Mouse (Mus musculus) c-Kit-positive CD71-negative TER-119-negative erythroid progenitor cells, embryonic 14.5 days (primary cell): ENCODE measurements around the gene Zfp217.
"Not testable (repeated sequence)": the region's sequence is repeated elsewhere in the genome, so short reads cannot be mapped to it uniquely, and the experiment has no call there.

Experiments
- DNase-seq: peaks from one replicate; pipeline ENCODE4 v3.0.0-alpha.2; 2013; ENCODE audit warnings: low read depth

Gene Zfp217

GRCm38 (mm10) chr2:170147661-170148153 lies at the start of gene Zfp217:
Gene Zfp217 (minus strand): TSS chr2:170148103.
- DNase-seq: no peak

DNA sequence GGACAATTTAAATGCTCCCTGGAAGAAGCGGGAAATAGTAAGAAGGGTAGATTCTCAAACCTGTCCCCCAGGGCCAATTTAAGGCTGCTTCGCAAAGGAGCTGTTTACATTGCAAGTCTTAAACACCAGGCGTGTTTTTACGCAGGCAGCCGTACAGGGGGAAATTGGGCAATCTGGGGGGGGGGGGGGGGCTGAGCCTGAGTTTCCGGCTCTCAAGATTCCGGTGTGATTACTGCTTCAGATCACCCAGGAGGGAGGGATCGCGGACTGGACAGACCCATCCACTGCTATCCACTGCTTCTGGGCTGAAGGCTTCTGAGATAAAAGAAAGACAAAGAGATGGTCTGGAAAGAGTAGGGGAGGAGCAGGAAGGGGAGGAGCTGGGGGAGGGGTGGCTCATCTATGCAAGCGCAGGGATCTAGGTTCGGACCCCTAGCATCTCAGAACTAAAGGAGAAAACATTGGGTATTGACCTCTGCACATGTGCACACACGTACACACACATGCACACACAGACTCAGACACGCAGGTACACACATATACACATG lies 47.7 kb upstream of the Zfp217 start:
- no peak for DNase-seq

DNA sequence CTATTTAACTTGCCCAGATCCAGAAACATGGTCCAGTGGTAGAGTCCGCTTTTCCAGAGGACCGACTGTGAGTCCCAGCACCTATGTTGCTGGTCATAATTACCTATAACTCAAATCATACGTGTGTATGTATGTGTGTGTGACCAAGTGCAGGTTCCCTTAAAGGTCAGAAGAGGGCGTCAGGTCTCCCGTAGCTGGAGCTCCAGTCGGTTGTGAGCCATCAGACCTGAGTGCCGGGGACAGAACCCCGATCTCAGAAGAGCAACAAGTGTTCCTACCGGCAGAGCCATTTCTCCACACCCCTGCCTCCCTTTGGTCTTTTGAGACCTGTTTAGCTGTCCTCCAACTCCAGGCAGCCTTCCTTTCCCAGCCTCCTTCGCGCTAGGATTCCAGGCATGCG lies 46.9 kb upstream of the Zfp217 start:
- DNase-seq: no peak

DNA sequence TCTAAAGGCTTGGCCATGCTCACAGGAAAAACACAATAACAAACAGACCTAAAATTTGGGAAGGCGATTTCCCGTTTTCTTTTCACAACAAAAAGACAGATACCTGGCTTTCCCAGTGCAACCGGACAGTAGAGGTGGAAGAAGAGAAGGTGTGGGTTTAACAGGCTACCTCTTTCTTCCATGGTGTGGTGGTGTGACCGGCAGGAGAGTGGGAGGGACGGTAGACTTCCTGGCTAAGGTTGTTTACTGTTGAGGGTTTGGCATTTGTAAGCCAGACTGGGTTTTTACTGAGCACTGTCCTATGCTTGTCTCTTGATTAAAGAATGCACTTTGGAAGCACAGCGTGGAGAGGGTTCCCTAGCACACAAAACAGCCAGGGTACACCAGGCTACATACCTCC lies 45.9 kb upstream of the Zfp217 start:
- no peak for DNase-seq

- no peak for DNase-seq
These were observed 45.3 kb upstream of the Zfp217 start for GRCm38 (mm10) chr2:170193211-170193610.

- no peak for DNase-seq
These were observed 44.8 kb upstream of the Zfp217 start for GRCm38 (mm10) chr2:170192731-170193149.

DNA sequence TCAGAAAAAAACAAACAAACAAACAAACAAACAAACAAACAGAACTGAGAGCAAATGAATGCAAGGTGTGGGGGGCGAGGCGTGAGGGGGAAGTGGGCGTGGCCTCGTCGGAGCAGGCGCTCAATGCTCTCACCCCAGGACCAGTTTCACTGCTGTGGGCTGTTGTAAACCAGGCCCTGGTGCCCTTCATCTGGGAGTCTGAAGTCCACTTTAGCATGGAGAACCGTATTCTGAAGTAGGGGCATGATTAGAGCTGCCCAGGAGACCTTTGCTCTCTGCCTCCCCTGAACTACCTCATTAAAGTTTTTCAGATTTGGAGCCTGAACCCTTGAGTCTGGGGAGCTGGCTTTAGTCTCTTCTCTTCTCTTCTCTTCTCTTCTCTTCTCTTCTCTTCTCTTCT lies 40.8 kb upstream of the Zfp217 start:
- no peak for DNase-seq

DNA sequence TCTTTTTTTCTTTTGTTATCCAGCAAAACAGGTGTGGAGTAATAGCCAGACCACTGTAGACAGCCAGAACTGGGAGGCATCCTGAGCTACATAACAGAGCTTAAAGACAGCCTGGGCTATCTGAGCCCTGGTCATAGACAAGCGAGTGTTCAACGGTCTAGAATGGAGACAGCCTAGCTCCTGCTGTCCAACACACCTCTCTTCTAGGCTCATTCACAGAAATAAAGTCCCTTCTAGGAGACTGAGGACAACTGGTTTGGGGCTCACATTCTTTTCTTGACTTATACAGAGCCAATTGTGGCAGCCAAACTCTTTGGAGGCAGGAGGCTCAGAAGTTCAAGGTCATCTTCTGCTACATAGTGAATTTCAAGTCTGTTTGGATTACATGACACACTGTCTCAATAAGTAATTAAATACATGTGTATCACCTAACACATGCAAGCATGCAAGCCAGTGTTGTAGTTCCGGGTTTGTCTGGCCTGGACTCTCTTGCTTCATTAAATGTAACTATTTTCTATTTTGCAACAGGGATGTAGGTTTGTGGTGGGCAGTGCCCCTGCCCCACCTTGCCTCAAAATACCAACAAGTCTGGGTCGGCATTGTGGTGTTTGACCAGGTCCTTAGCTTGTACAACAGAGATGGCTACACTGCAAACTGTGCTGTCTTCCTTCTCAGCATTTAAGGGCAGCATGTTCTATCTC lies 37.4 kb upstream of the Zfp217 start:
- no peak for DNase-seq

DNA sequence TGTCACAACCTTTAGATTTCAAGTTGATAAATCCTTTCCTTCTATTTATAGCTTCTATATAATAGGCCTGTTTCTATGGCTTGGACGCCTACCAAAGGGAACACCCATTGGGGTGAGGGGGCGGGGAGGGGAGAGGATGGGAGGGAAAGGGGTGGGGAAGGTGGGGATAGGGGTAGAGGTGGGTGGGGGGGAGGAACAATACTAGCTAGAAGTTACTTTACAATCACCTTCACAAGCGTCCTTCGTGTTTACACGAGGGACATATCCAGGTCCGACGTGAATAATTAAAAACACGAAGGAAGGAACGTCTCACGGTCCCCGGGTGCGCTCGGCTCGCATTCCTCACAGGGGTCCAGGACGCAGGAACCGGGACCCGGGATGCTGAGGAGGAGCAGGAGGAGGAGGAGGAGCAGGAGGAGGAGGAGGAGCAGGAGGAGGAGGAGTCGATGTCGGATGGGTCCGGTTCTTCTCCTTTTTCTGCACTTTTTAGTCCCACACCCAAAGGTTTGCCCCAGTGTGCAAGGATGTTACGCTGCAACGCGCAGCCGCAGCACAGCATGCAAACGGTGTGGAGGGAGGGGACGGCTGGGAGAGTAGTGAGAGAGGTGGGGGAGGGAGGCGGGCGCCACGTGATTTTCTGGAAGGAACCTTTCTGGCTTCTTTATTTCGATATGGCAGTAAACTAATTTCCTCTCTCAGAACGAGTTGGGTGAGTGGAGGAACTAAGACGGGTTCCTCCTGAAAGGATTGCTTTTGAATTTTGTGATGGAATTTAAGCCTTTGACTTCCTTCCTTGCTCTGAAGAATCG lies 36.5 kb upstream of the Zfp217 start:
- no peak for DNase-seq

- no peak for DNase-seq
These were observed 35.9 kb upstream of the Zfp217 start for GRCm38 (mm10) chr2:170183851-170184174.

DNA sequence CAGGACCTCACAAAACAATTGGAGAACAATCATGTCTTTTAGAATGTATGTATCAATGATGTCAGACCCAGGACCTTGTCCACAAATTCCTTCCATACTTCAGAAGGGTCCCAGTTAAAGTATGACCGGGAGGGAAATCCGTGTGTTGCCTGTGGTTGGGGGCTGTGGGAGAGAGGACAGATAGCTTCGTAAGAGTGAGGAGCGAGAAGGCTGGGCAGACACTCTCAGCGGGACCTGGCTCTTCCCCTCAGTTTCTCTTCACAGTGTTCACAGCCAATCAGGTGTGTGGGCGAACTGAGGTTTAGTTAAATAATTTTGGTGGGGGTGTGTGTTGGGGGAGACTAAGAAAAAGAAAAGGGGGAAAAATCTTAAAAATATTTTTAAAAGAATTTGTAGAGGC lies 34.0 kb upstream of the Zfp217 start:
- no peak for DNase-seq

- DNase-seq: not testable (repeated sequence)
These were observed 32.9 kb upstream of the Zfp217 start for GRCm38 (mm10) chr2:170180769-170181168.

DNA sequence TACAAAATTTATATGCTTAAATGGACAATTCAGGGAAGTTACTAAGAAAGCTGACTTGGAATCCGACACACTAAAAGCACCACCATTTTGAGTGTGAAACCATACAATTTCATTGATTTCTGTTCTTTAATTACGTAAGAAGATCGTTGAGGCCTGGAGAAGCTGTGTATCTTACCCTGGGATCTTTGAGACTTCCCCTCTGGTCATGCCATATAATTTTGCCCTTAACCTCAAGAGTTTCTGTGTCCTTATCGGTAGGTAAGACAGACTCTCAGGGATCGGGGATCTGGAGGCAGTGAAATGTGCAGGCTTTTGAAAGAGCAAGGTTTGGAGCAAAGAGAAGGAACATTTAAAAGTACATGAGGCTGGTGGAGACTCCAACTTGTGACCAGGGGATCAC lies 31.4 kb upstream of the Zfp217 start:
- DNase-seq: no peak

GRCm38 (mm10) chr2:170177323-170177722 lies 29.4 kb upstream of the Zfp217 start:
- no peak for DNase-seq

DNA sequence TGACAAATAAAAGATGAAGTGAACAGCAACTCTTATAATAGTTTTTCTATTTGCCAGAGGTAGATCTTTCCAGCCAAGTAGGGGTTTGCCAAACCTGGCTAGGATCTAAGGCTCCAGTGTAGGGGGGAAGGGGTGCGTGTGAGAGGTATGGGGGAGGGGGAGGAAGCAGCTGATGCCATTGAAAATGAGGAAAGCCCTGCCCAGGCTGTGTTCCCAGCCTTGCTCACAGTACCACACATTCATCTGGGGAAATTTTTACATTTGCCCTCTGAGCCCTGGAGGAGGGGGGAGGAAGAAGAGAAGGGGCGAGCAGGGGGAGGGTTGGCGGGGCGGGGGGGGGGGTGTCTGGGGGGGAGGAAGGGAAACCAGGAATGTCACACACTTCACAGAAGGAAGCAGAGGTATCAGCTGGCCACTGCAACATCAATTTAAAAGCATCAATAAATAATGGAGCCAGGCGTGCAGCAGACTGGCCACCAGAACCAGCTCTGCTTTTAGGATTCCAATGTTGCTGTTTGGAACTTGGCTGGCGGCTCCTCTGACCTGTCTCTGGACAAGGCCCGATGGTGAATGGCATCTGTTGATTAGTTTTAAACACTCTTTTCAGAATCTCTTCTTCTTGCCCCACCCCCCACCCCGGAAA lies 28.5 kb upstream of the Zfp217 start:
- no peak for DNase-seq

DNA sequence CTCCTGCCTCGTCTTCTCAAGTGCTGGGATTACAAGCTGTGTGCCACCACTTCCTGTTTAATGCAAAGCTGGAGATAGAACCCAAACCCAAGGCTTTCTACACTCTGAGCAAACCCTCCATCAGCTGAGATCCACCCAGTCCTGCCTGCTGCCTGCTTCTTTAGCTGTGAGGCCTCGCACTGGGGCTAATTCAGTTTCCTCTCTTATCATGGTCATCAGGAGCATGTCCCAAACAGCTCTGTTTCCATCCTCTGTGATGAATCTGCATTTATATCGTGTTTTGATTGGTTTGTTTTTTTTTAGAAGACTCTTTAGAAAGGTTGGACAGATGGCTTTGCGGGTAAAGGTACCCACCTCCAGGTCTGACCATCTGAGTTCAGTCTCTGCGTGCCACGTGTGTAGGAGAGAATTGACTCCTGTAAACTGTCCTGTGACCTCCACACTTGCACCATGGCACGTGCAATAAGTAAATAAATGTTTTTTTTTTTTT lies 27.8 kb upstream of the Zfp217 start:
- DNase-seq: no peak

- no peak for DNase-seq
These were observed 27.3 kb upstream of the Zfp217 start for GRCm38 (mm10) chr2:170175190-170175589.

DNA sequence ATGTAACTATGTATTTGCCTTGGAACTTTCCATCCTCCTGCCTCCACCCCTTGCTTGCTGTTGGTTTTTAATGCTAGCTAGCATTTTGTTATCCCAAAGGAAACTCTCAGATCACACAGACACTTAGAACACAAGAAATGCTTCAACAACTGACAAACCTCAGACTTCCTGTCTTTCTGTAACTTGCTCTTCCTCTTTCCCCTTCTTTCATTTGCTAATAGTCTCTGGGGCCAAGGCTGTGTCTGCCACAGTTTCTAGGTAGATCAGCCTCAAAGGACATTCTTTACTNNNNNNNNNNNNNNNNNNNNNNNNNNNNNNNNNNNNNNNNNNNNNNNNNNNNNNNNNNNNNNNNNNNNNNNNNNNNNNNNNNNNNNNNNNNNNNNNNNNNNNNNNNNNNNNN lies 21.2 kb upstream of the Zfp217 start:
- DNase-seq: no peak

DNA sequence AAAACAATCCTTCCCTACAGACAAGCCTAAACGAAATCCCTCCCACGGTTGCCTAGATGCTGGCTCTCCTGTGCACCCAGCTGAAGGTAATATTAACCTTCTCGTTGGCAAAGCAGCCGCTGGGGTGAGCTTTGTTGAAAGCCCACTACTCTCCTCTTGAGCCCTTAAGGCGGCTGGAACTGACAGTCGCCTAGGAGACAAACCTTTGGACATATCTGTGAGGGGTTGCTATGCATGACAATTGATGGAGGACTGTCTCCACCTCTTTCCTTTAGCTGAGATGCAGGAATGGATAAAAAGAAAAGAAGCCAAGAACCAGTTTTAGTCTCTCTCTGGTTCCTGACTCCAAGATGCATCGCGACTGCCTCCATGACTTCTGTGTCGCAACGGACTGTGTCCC lies 17.7 kb upstream of the Zfp217 start:
- no peak for DNase-seq

GRCm38 (mm10) chr2:170163671-170164462 lies 16.0 kb upstream of the Zfp217 start:
- no peak for DNase-seq

- no peak for DNase-seq
These were observed 12.1 kb upstream of the Zfp217 start for GRCm38 (mm10) chr2:170159795-170160568.
